Mouse (Mus musculus) thymus, adult 18-20 months (tissue): Measurements from ENCODE around the gene Ap5b1.

ENCODE experiments used
- DNase-seq, 2 experiments: peaks; one replicate each; pipeline ENCODE4 v3.0.0; 2022; ENCODE audit warnings: mixed read lengths in 2 of 2

Ap5b1 gene

GRCm38 (mm10) chr19:5612762-5613411 lies 45.1 kb downstream of the Ap5b1 start:
- no peak for DNase-seq

- DNase-seq, result no peak
Observed at GRCm38 (mm10) chr19:5614953-5615352, 47.1 kb downstream of the Ap5b1 start.

- DNase-seq, result no peak
Observed at GRCm38 (mm10) chr19:5620007-5620406, 52.2 kb downstream of the Ap5b1 start.
